Mouse (Mus musculus): ENCODE results near the gene Hmx1. TPM values are rescaled to one million over a fixed set of nuclear protein-coding genes. Genes with fewer than 3 reads are reported as not detected.

The Hmx1 gene
- polyA plus RNA-seq, 1 experiment from 2014 or later: not detected

- Histone ChIP-seq H3K4me3 (ENCODE audit: low read depth, low read length) (no peak overlapping the region), H3K4me2 (ENCODE audit: low read depth, low read length) (no peak overlapping the region), H3K27me3 (ENCODE audit: control insufficient read depth, insufficient read depth, low read depth, low read length) (peaks cover 48% of the 10 kb centered on the region), H3K36me3 (ENCODE audit: control insufficient read depth, insufficient read depth) (no peaks in the 10 kb centered on the region), H3K4me1 (ENCODE audit: control insufficient read depth, low read depth, low read length) (no peaks in the 10 kb centered on the region), H3K9me3 (replicated peaks; ENCODE audit: control insufficient read depth, low read length) (no peaks in the 10 kb centered on the region), H3K27ac (ENCODE audit: low read length) (no peak overlapping the region), H3K9ac (ENCODE audit: low read depth, low read length) (no peak overlapping the region)
- WGBS (ENCODE audit: insufficient replicate concordance): 2% methylated on average over 4 of the region's 4 CpGs
- ATAC-seq (ENCODE audit: low read depth): no peak
Measured at GRCm38 (mm10) chr5:35379815-35380214, 9.1 kb upstream of the Hmx1 start.

GRCm38 (mm10) chr5:35387834-35388490 is 946 bp upstream of the Hmx1 start:
- H3K4me2 ChIP-seq (ENCODE audit: low read depth, low read length): no peak overlapping the region
- peaks cover 97% of the 10 kb centered on the region for H3K27me3 ChIP-seq (ENCODE audit: control insufficient read depth, insufficient read depth, low read depth, low read length)
- H3K36me3 ChIP-seq (ENCODE audit: control insufficient read depth, insufficient read depth): no peaks in the 10 kb centered on the region
- peaks cover 3% of the 10 kb centered on the region; the same call in 1 of the 2 replicates for H3K4me1 ChIP-seq (ENCODE audit: control insufficient read depth, low read depth, low read length)
- H3K9ac ChIP-seq (ENCODE audit: low read depth, low read length): no peak overlapping the region
- H3K9me3 ChIP-seq (replicated peaks; ENCODE audit: control insufficient read depth, low read length): no peaks in the 10 kb centered on the region
- H3K27ac ChIP-seq (ENCODE audit: low read length): no peak overlapping the region
- peak overlapping the region; percentile 38; the same call in 1 of the 2 replicates for H3K4me3 ChIP-seq (ENCODE audit: low read depth, low read length)
- 3% methylated on average over 38 of the region's 38 CpGs for WGBS (ENCODE audit: insufficient replicate concordance)
- no peak for ATAC-seq (ENCODE audit: low read depth)

GRCm38 (mm10) chr5:35389441-35389840 is 533 bp downstream of the Hmx1 start:
- Histone ChIP-seq H3K4me2 (ENCODE audit: low read depth, low read length) (no peak overlapping the region), H3K9me3 (replicated peaks; ENCODE audit: control insufficient read depth, low read length) (no peaks in the 10 kb centered on the region), H3K27me3 (ENCODE audit: control insufficient read depth, insufficient read depth, low read depth, low read length) (peaks cover 100% of the 10 kb centered on the region), H3K4me3 (ENCODE audit: low read depth, low read length) (no peak overlapping the region), H3K36me3 (ENCODE audit: control insufficient read depth, insufficient read depth) (no peaks in the 10 kb centered on the region), H3K9ac (ENCODE audit: low read depth, low read length) (no peak overlapping the region), H3K4me1 (ENCODE audit: control insufficient read depth, low read depth, low read length) (peaks cover 3% of the 10 kb centered on the region; the same call in 1 of the 2 replicates), H3K27ac (ENCODE audit: low read length) (no peak overlapping the region)
- no peak for ATAC-seq (ENCODE audit: low read depth)
- WGBS (ENCODE audit: insufficient replicate concordance): 6% methylated on average over 11 of the region's 11 CpGs

GRCm38 (mm10) chr5:35389915-35390314 is 1.0 kb downstream of the Hmx1 start:
- H3K27me3 ChIP-seq (ENCODE audit: control insufficient read depth, insufficient read depth, low read depth, low read length): peaks cover 100% of the 10 kb centered on the region
- no peak overlapping the region for H3K4me2 ChIP-seq (ENCODE audit: low read depth, low read length)
- ATAC-seq (ENCODE audit: low read depth): no peak
- H3K9ac ChIP-seq (ENCODE audit: low read depth, low read length): no peak overlapping the region
- H3K4me3 ChIP-seq (ENCODE audit: low read depth, low read length): no peak overlapping the region
- H3K36me3 ChIP-seq (ENCODE audit: control insufficient read depth, insufficient read depth): no peaks in the 10 kb centered on the region
- WGBS (ENCODE audit: insufficient replicate concordance): 7% methylated on average over 3 of the region's 3 CpGs
- H3K4me1 ChIP-seq (ENCODE audit: control insufficient read depth, low read depth, low read length): peaks cover 3% of the 10 kb centered on the region; the same call in 1 of the 2 replicates
- no peak overlapping the region for H3K27ac ChIP-seq (ENCODE audit: low read length)
- H3K9me3 ChIP-seq (replicated peaks; ENCODE audit: control insufficient read depth, low read length): no peaks in the 10 kb centered on the region

- Histone ChIP-seq H3K4me1 (ENCODE audit: control insufficient read depth, low read depth, low read length) (peaks cover 3% of the 10 kb centered on the region; the same call in 1 of the 2 replicates), H3K27me3 (ENCODE audit: control insufficient read depth, insufficient read depth, low read depth, low read length) (peaks cover 100% of the 10 kb centered on the region), H3K4me2 (ENCODE audit: low read depth, low read length) (no peak overlapping the region), H3K9me3 (replicated peaks; ENCODE audit: control insufficient read depth, low read length) (no peaks in the 10 kb centered on the region), H3K9ac (ENCODE audit: low read depth, low read length) (no peak overlapping the region), H3K27ac (ENCODE audit: low read length) (no peak overlapping the region), H3K36me3 (ENCODE audit: control insufficient read depth, insufficient read depth) (no peaks in the 10 kb centered on the region), H3K4me3 (ENCODE audit: low read depth, low read length) (no peak overlapping the region)
- ATAC-seq (ENCODE audit: low read depth): no peak
- WGBS (ENCODE audit: insufficient replicate concordance): 4% methylated on average over 22 of the region's 22 CpGs
Measured at GRCm38 (mm10) chr5:35390848-35391655, 2.1 kb downstream of the Hmx1 start.

- Histone ChIP-seq H3K27me3 (ENCODE audit: control insufficient read depth, insufficient read depth, low read depth, low read length) (peaks cover 98% of the 10 kb centered on the region), H3K4me2 (ENCODE audit: low read depth, low read length) (peak overlapping the region; percentile 32), H3K4me1 (ENCODE audit: control insufficient read depth, low read depth, low read length) (peaks cover 3% of the 10 kb centered on the region; the same call in 1 of the 2 replicates), H3K9me3 (replicated peaks; ENCODE audit: control insufficient read depth, low read length) (no peaks in the 10 kb centered on the region), H3K4me3 (ENCODE audit: low read depth, low read length) (peak overlapping the region; percentile 31), H3K9ac (ENCODE audit: low read depth, low read length) (no peak overlapping the region), H3K27ac (ENCODE audit: low read length) (no peak overlapping the region), H3K36me3 (ENCODE audit: control insufficient read depth, insufficient read depth) (no peaks in the 10 kb centered on the region)
- ATAC-seq (ENCODE audit: low read depth): no peak
- WGBS (ENCODE audit: insufficient replicate concordance): under 1% methylated on average over 86 of the region's 88 CpGs
Measured at GRCm38 (mm10) chr5:35391656-35392333, 2.9 kb downstream of the Hmx1 start.

- Histone ChIP-seq H3K4me2 (ENCODE audit: low read depth, low read length) (peak overlapping the region; percentile 32), H3K36me3 (ENCODE audit: control insufficient read depth, insufficient read depth) (no peaks in the 10 kb centered on the region), H3K9ac (ENCODE audit: low read depth, low read length) (no peak overlapping the region), H3K27ac (ENCODE audit: low read length) (no peak overlapping the region), H3K27me3 (ENCODE audit: control insufficient read depth, insufficient read depth, low read depth, low read length) (peaks cover 98% of the 10 kb centered on the region), H3K9me3 (replicated peaks; ENCODE audit: control insufficient read depth, low read length) (no peaks in the 10 kb centered on the region), H3K4me1 (ENCODE audit: control insufficient read depth, low read depth, low read length) (peaks cover 3% of the 10 kb centered on the region; the same call in 1 of the 2 replicates), H3K4me3 (ENCODE audit: low read depth, low read length) (no peak overlapping the region; the same call in 1 of the 2 replicates)
- ATAC-seq (ENCODE audit: low read depth): no peak
- under 1% methylated on average over 37 of the region's 37 CpGs for WGBS (ENCODE audit: insufficient replicate concordance)
Measured at GRCm38 (mm10) chr5:35392334-35392695, 3.4 kb downstream of the Hmx1 start.

- Histone ChIP-seq H3K9me3 (replicated peaks; ENCODE audit: control insufficient read depth, low read length) (no peaks in the 10 kb centered on the region), H3K27ac (ENCODE audit: low read length) (no peak overlapping the region), H3K4me2 (ENCODE audit: low read depth, low read length) (no peak overlapping the region; the same call in 1 of the 2 replicates), H3K36me3 (ENCODE audit: control insufficient read depth, insufficient read depth) (no peaks in the 10 kb centered on the region), H3K27me3 (ENCODE audit: control insufficient read depth, insufficient read depth, low read depth, low read length) (peaks cover 98% of the 10 kb centered on the region), H3K4me1 (ENCODE audit: control insufficient read depth, low read depth, low read length) (no peaks in the 10 kb centered on the region), H3K9ac (ENCODE audit: low read depth, low read length) (no peak overlapping the region), H3K4me3 (ENCODE audit: low read depth, low read length) (no peak overlapping the region)
- WGBS (ENCODE audit: insufficient replicate concordance): 6% methylated on average over 9 of the region's 9 CpGs
- no peak for ATAC-seq (ENCODE audit: low read depth)
Measured at GRCm38 (mm10) chr5:35395566-35396440, 6.9 kb downstream of the Hmx1 start.

Data from liver, embryonic 16.5 days (tissue).